Mouse (Mus musculus): ENCODE data around the gene Bglap3.

DNA sequence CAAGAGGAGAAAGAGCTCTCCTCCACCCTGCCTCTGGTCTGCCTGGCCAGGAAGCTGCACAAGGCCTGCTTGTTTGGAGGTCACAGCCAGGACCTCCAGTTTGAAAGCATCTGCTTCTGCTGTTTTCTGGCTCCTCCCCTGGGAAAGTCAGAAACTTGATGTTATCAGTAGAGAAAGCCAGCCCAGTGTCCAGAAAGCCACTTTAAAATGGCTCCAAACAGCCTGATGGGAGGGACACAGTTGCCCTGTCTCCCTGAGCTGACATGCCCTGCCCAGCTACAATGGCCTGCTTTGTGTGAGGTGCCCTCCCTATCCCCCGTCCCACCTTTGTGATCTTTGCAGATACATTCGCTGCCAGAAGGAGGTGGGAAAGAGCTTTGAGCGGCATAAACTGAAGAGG is 12.6 kb downstream of the Bglap3 start:
- no peak for TF ChIP-seq CTCF (IDR thresholded peaks at IDR 0.05)
- TF ChIP-seq EP300 (IDR thresholded peaks at IDR 0.05; ENCODE audit: insufficient read depth, low read depth, low read length) = no peak
- TF ChIP-seq POLR2A (IDR thresholded peaks at IDR 0.05; ENCODE audit: insufficient read depth, low read depth, low read length) = no peak

Data from heart, adult 2 months (tissue).